Mouse (Mus musculus) limb, embryonic 14.5 days (tissue): Measurements from ENCODE around the gene Col4a2. TPM values are rescaled to one million over a fixed set of nuclear protein-coding genes. Genes with fewer than 3 reads are reported as not detected.

Experiments
- ATAC-seq: fragments of 200-750 bp; cut with Nextera tagmentation; 2 replicates; pipeline ENCODE4 v1.8.0; 2017; ENCODE audit warnings: low read depth, moderate number of reproducible peaks, moderate TSS enrichment; ENCODE audit not compliant: low FRiP score
- DNase-seq: peaks from one replicate; pipeline ENCODE4 v3.0.0-alpha.2; 2015; ENCODE audit warnings: low spot score
- H3K27ac ChIP-seq: fragments of 300-500 bp; sonication (generic); replicated peaks from 2 replicates; pipeline ENCODE4 v1.5.1; 2014; ENCODE audit warnings: low read depth, mild to moderate bottlenecking, low read length, moderate library complexity, mixed read lengths
- H3K27me3 ChIP-seq: fragments of 300-500 bp; sonication (generic); 2 replicates; pipeline ENCODE4 v1.6.1; 2014; ENCODE audit warnings: low read length, mixed read lengths; ENCODE audit not compliant: control insufficient read depth, insufficient read depth
- H3K36me3 ChIP-seq: fragments of 300-500 bp; sonication (generic); 2 replicates; pipeline ENCODE4 v1.6.1; 2014; ENCODE audit warnings: mild to moderate bottlenecking, low read length, moderate library complexity, mixed read lengths; ENCODE audit not compliant: control insufficient read depth, insufficient read depth
- H3K4me1 ChIP-seq: fragments of 300-500 bp; sonication (generic); 2 replicates; pipeline ENCODE4 v1.6.1; 2014; ENCODE audit warnings: antibody characterized with exemption, low read length, mixed read lengths; ENCODE audit not compliant: control insufficient read depth, insufficient read depth
- H3K4me2 ChIP-seq: fragments of 300-500 bp; sonication (generic); replicated peaks from 2 replicates; pipeline ENCODE4 v1.6.1; 2014; ENCODE audit warnings: low read depth, mild to moderate bottlenecking, low read length, moderate library complexity; ENCODE audit not compliant: severe bottlenecking
- H3K4me3 ChIP-seq: fragments of 300-500 bp; sonication (generic); replicated peaks from 2 replicates; pipeline ENCODE4 v1.5.1; 2014; ENCODE audit warnings: low read length
- H3K9ac ChIP-seq: fragments of 300-500 bp; sonication (generic); 2 replicates; pipeline ENCODE4 v1.6.1; 2014; ENCODE audit warnings: mild to moderate bottlenecking, low read depth, low read length, moderate library complexity; ENCODE audit not compliant: severe bottlenecking
- H3K9me3 ChIP-seq: fragments of 300-500 bp; sonication (generic); 2 replicates; pipeline ENCODE4 v1.6.1; 2016; ENCODE audit warnings: low read length; ENCODE audit not compliant: control insufficient read depth
- POLR2A ChIP-seq: fragments of 200-500 bp; IDR thresholded peaks from 2 replicates; pipeline ENCODE4 v1.8.0; 2012; ENCODE audit warnings: inconsistent platforms, mild to moderate bottlenecking, moderate library complexity, borderline replicate concordance; ENCODE audit not compliant: insufficient read depth, insufficient read length; ENCODE audit errors: extremely low read depth
- WGBS: fragments of 180-500 bp; shearing (Covaris S2); extraction: QIAGEN DNeasy Blood & Tissue Kit; methylation state at CpG from one replicate; pipeline ENCODE4 v1.1.7; 2014; 5-methylcytosine and 5-hydroxymethylcytosine counted together
- polyA plus RNA-seq, 2 experiments: library from polyadenylated mRNA; depleted of rRNA in 1 of 2; stranded (reverse) in 1 of 2; unstranded in 1 of 2; fragments of >200 nt; fragmentation: Nextera tagmentation in 1 of 2; extraction: Ambion mirVana in 1 of 2; gene quantifications; 2 replicates each; pipeline versions ENCODE4 v1.2.1 to v1.2.3; 2012 to 2014

The Col4a2 gene
- polyA plus RNA-seq, 2 experiments = 76.4 to 89.0 TPM

- ATAC-seq = no peak
- H3K36me3 ChIP-seq = no peaks in the 10 kb centered on the region
- H3K9me3 ChIP-seq = no peaks in the 10 kb centered on the region
- H3K4me2 ChIP-seq = no peak overlapping the region
- H3K9ac ChIP-seq = no peak overlapping the region
- H3K27me3 ChIP-seq = no peaks in the 10 kb centered on the region
- H3K4me1 ChIP-seq = peaks cover 12% of the 10 kb centered on the region
- TF ChIP-seq POLR2A = no peak
- 81% methylated on average over 10 of the region's 10 CpGs for WGBS
- no peak overlapping the region for H3K4me3 ChIP-seq
- DNase-seq = no peak
- no peak overlapping the region for H3K27ac ChIP-seq
Observed at GRCm38 (mm10) chr8:11371347-11371746, 58.7 kb downstream of the Col4a2 start.

- TF ChIP-seq POLR2A = no peak
- Histone ChIP-seq H3K36me3 (no peaks in the 10 kb centered on the region), H3K4me1 (peaks cover 11% of the 10 kb centered on the region), H3K27me3 (no peaks in the 10 kb centered on the region), H3K9me3 (no peaks in the 10 kb centered on the region), H3K4me2 (no peak overlapping the region), H3K4me3 (no peak overlapping the region), H3K9ac (no peak overlapping the region), H3K27ac (no peak overlapping the region)
- ATAC-seq (no peak), DNase-seq (no peak)
- 86% methylated on average over 8 of the region's 8 CpGs for WGBS
Observed at GRCm38 (mm10) chr8:11372080-11372479, 59.5 kb downstream of the Col4a2 start.

- Histone ChIP-seq H3K4me1 (peaks cover 11% of the 10 kb centered on the region), H3K36me3 (no peaks in the 10 kb centered on the region), H3K27ac (no peak overlapping the region), H3K9me3 (no peaks in the 10 kb centered on the region), H3K4me3 (no peak overlapping the region), H3K4me2 (no peak overlapping the region), H3K9ac (no peak overlapping the region), H3K27me3 (no peaks in the 10 kb centered on the region)
- ATAC-seq = no peak
- no peak for DNase-seq
- 95% methylated on average over 15 of the region's 15 CpGs for WGBS
- no peak for TF ChIP-seq POLR2A
Observed at GRCm38 (mm10) chr8:11373643-11374325, 61.2 kb downstream of the Col4a2 start.

GRCm38 (mm10) chr8:11374326-11375076, 61.9 kb downstream of the Col4a2 start:
- no peak for DNase-seq
- no peak for ATAC-seq
- no peak for TF ChIP-seq POLR2A

GRCm38 (mm10) chr8:11375749-11376438, 63.3 kb downstream of the Col4a2 start:
- Histone ChIP-seq H3K4me2 (no peak overlapping the region), H3K4me1 (0 out of 2 replicates have a peak, but pooled peaks cover 2% of the 10 kb centered on the region), H3K27me3 (no peaks in the 10 kb centered on the region), H3K9ac (no peak overlapping the region), H3K4me3 (no peak overlapping the region), H3K36me3 (no peaks in the 10 kb centered on the region), H3K9me3 (no peaks in the 10 kb centered on the region), H3K27ac (no peak overlapping the region)
- TF ChIP-seq POLR2A = no peak
- 53% methylated on average over 18 of the region's 18 CpGs for WGBS
- DNase-seq (no peak), ATAC-seq (no peak)

More at GRCm38 (mm10) chr8:11374326-11375076, 61.9 kb downstream of the Col4a2 start:
- Histone ChIP-seq H3K36me3 (no peaks in the 10 kb centered on the region), H3K4me3 (no peak overlapping the region), H3K27ac (no peak overlapping the region), H3K4me1 (peaks cover 8% of the 10 kb centered on the region), H3K9ac (no peak overlapping the region), H3K9me3 (no peaks in the 10 kb centered on the region), H3K27me3 (no peaks in the 10 kb centered on the region), H3K4me2 (no peak overlapping the region)
- WGBS = 82% methylated on average over 15 of the region's 15 CpGs
